Mouse (Mus musculus) C3H10T1/2 (cell line): ENCODE data around the gene Egln2. TPM values are rescaled to one million over a fixed set of nuclear protein-coding genes. Genes with fewer than 3 reads are reported as not detected.

Experiments used
- polyA plus RNA-seq, 2 experiments: library from polyadenylated mRNA; unstranded; fragments of >200 nt; fragmentation: generic; extraction: Trizol; gene quantifications; one replicate each; pipeline ENCODE4 v1.2.1; 2012; ENCODE audit warnings: missing spikeins in 2 of 2

The Egln2 gene
- 10 to 100 TPM; 77.1 to 78.6 TPM for polyA plus RNA-seq

DNA sequence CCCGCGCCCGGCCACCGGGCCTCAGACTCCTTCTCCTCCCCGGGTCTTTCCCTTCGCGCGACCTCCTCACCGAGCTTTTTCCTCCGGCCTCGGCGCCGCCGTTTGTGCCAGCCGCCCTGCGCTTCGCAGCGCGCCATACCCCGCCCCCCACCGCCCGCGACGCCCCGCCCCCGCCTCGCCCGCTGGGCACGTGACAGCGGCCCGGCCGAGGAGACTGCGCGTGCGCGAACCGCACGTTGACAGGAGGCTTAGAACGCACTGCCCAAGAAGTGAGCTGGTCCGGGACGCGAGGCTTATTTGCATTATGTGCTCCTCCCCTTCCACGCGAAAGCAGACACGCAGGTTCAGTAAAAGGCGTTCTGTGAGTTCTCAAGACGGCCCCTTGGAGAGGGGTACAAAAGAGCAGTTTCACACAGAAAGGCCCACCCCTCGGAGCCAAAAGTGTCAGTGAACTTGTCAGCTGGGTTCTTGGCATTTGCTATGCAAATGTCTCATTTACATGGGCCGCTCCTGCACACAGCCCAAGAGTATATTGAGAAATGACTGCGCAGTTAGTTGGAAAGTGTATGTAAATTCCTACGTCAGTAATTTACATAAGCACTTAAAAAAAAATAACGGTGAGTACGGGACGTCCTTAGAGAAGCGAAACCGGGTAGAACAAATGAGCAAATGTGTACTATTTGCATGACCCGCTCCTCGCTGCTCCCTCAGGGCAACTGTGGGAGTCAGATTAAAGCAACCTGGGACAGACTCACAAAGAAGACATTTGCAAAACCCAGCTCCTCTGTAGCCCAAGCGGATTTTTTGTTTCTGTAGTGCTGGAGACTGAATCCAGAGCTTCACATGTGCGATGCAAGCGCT, at the start of gene Egln2:
Gene Egln2, minus strand, starts transcription at position 189 of the 861 bp plus-strand sequence.

DNA sequence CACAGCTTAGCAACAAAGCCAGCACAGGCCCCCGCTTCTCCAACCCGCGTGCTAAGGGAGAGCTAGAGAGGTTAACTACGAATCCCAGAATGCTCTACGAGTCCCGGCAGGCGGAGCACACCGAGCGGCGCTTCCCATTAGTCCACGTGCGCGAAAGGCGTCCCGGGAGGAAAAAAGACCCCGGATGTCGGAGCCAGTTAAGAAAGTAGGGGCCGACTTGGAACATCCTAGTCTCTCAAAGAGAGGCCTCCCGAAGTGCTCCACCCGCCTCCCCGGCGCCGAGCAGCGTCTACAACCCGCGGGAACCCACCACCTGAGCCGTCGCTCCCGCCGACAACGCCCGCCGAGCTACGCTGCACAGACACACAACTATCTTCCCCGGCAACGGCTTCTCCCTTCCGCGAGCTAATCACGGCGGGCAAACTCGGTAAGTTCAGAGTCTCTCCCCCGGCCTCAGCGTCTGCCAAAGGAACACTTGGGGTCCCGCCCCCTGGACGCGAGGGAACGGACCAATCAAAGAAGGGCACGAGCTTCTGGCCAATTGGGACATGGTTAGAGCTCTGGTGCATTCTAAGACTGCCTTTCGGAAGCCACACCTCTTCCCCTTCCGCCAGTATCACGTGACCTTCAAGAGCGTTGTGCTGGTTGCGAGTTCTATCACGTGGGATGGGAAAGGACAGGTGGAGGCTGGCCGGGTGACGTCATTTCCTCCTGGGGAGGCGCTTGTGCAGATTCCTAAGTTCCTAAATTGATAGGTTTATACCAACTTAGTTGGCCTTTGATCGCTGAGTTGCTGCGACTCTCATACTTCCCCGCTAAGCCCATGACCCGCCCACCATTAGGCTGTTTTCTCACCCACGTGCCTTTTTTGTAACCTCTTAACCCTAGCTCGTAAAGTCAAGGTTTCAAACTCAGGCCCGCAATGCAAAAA, 29.3 kb upstream of the Egln2 start, which contains the start of the genes BC024978 and Snrpa:
Gene BC024978, plus strand, starts transcription at position 101 of the 931 bp plus-strand sequence.
Gene Snrpa, minus strand, starts transcription at position 591 of the 931 bp plus-strand sequence.

DNA sequence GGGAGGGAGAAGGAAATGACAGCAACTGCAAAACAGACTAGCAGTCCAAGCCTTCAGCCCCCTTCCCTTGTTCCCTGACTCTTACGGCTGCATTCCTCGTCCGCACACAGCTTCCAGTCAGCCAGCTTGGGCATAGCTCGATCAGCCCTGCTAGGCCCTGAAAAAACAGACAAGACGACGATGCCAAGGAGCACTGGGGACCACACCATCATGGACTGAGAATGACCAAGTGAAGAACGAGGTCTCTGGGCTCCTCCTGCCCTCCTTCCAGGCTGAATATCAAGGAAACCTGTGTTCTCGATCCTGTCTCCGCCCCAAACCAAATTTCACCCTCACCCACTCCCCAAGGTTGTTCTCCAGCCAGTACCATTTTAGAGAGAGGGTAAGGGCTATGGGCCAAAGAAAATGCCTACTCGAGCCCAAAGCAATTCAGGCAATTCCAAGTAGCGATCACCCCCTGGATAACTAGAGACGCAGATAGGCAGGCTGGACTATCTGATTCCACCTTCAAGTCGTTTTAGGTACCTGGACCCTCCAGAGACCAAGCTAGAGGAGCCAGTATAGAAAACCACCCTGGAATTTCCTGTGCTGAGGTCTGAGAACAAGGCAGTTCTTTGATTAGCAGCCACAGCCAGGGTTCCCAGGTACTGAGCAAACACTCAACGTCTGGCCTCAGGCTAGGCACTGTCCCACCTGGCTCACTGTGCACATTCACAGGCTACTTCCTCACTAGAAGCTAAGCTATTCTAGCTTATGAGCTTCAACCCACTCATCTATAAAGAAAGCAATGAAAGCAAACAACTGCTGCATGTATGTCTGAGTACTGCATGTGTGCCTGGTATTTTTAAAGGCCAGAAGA, 14.5 kb upstream of the Egln2 start, which contains the start of the genes Gm21983 and Mia:
Gene Gm21983, minus strand, starts transcription at position 250 of the 859 bp plus-strand sequence.
Gene Mia, minus strand, starts transcription at position 321 of the 859 bp plus-strand sequence.

DNA sequence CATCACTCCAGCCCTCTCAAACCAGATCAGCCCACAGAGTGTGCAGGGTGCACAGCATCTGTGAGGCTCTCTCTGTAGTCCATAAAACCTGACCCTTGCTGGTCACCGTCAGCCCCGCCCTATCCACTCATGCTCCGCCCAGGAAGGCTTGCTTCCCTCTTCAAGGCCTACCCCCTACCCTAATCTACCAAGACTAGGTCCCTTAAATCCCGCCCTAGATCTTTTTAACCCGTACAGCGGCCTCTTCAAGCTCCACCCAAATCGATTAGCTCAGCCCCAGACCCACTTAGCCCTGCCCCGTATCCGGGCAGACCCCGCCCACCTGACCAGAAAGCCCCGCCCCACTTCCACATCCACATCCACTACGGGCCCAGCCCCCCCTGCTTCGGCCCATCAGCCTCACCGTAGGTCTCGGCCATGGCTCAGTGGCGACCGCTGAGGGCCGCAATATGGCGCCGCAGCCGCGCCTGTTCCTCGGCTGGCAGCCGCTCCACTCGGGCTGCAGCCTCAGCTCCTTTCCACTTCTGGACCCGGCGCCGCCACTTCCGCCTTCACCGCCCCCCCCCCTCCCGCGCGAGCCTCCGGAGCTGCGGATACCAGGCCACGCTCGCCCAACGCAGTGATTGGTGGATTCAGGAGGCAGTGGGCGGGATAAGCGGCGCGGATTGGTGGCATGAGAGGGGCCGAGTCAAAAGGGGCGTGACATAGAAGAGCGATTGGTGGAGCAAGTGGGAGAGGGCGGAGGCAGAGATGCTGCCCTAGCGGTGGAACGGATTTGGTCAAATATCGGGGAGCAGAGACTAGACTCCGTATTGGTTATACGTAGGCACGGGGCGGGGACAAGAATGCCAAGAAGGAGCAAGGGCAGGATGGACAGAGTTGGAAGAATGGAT, 12.0 kb upstream of the Egln2 start, which contains the start of gene Rab4b:
Gene Rab4b, minus strand, starts transcription at position 573 of the 893 bp plus-strand sequence.

DNA sequence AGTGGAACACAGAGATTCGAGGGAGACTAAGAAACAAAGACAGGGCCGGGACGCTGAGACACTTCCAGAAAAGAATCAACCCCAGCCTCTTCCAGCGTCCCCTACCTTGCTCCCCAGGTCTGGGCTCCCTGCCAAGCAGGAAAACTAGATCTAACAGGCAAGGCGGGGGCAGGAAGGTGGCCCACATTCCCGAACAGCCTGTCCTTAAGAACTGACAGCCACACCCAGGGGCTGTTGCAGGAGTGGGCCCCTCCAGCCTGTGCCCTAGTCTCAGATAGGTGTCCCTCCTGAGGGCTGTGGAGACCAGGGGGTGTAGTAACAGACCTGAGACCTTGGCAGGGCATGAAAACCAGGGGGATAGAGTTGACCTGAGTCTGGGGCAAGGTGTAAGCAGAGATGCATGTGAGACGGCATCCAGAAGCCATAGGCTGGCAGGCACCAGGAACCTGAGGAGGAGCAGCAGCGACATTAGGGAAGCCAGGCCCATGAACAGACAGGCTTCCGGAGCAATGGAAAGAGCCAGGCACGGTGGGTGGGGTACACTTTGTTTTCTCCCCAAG, 13.3 kb downstream of the Egln2 start, which contains the start of gene Cyp2t4:
Gene Cyp2t4, plus strand, starts transcription at position 510 of the 560 bp plus-strand sequence.

DNA sequence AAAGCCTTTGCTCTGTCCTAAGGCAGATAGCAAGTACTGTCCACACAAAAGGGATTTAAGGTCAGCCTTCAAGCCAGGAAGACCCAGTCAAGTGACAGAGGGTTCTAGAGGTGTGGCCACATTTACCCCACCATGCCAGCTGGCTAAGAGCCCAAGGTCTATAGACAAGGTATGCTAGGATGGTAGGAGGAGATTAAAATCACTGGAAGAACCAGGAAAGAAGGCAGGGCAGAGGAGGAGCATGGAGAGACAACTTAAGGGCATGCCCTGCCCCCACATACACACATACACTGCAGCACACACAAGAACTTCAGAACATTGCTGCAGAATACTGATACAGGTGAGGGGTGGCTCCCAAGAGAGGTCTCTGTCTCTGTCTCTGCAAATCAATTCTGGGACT, 46.9 kb downstream of the Egln2 start, which contains the start of gene Cyp2f2:
Gene Cyp2f2, plus strand, starts transcription at position 234 of the 400 bp plus-strand sequence.

Other genes starting within 250 kb of the Egln2 start
- not detected for gene Cyp2a22, start 227.4 kb downstream of the Egln2 start, polyA plus RNA-seq
- not detected for gene Cyp2a12, start 137.7 kb downstream of the Egln2 start, polyA plus RNA-seq
- 1 to 10 TPM in 1 of 2 experiments, not detected in 1; 1.8 TPM for gene Cyp2f2, start 46.9 kb downstream of the Egln2 start, polyA plus RNA-seq
- under 1 TPM; 0.01 to 0.05 TPM for gene Cyp2t4, start 13.1 kb downstream of the Egln2 start, polyA plus RNA-seq
- 10 to 100 TPM; 68.8 to 81.2 TPM for gene Rab4b, start 12.1 kb upstream of the Egln2 start, polyA plus RNA-seq
- under 1 TPM in 1 of 2 experiments, not detected in 1; 0.04 TPM for gene Gm21983, start 14.3 kb upstream of the Egln2 start, polyA plus RNA-seq
- 1 to 10 TPM in 1 of 2 experiments, under 1 TPM in 1; 0.11 to 1.2 TPM for gene Mia, start 14.4 kb upstream of the Egln2 start, polyA plus RNA-seq
- 1 to 10 TPM; 2.5 to 4.6 TPM for gene BC024978, start 29.0 kb upstream of the Egln2 start, polyA plus RNA-seq
- 100 to 1,000 TPM; 218 to 321 TPM for gene Snrpa, start 29.5 kb upstream of the Egln2 start, polyA plus RNA-seq
- gene Itpkc, start 61.9 kb upstream of the Egln2 start, polyA plus RNA-seq: 1 to 10 TPM; 2.4 to 7.4 TPM
- 10 to 100 TPM; 14.4 to 20.7 TPM for gene Coq8b, start 66.2 kb upstream of the Egln2 start, polyA plus RNA-seq
- 10 to 100 TPM in 1 of 2 experiments, 1 to 10 TPM in 1; 6.9 to 33.6 TPM for gene Numbl, start 91.6 kb upstream of the Egln2 start, polyA plus RNA-seq
- gene Ltbp4, start 170.9 kb upstream of the Egln2 start, polyA plus RNA-seq: 10 to 100 TPM in 1 of 2 experiments, under 1 TPM in 1; 0.42 to 10.0 TPM
- gene Shkbp1, start 189.2 kb upstream of the Egln2 start, polyA plus RNA-seq: 10 to 100 TPM; 23.0 to 28.8 TPM
- gene Gm20479, start 190.6 kb upstream of the Egln2 start, polyA plus RNA-seq: not detected